Mouse (Mus musculus) kidney, adult 2 months (tissue): ENCODE measurements at regions not wholly inside any gene's neighbourhood (a gene's known extent, or its start where the extent isn't known, plus 50 kb on each side); places are given as distances from the start of the nearest gene placed in this dataset.

Experiments used
- CTCF ChIP-seq: fragments of 200-500 bp; conservative IDR thresholded peaks from 2 replicates; pipeline ENCODE4 v1.5.1; 2011; ENCODE audit warnings: low read depth, mild to moderate bottlenecking, control low read depth, low read length, moderate library complexity, mixed read lengths; ENCODE audit not compliant: insufficient read depth, insufficient read length
- POLR2A ChIP-seq: fragments of 200-500 bp; IDR thresholded peaks from one replicate; pipeline ENCODE4 v1.6.1; 2011; ENCODE audit warnings: low read depth, low read length, control low read depth

DNA sequence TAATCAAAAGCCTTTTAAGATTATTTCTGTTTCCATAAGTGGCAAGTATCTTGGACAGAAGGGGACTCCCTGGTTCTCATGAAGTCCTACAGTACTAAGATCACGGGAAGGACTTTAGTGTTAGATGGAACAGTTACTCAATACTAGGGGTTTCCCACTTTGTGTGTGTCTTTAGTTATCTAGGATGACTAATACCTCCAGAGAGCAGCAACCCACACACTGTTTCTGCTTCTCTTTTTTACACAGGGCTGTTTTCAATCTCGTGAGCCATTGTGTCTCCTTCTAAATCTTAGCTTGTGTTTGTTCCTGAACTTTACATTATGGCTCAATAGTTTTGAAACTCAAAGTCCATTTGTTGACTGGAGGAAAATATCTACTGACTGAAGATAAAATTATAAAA is 496.5 kb upstream of the Impg1 start:
- TF ChIP-seq CTCF (no peak), POLR2A (no peak)
